Mouse (Mus musculus) limb, embryonic 15.5 days (tissue): ENCODE data around the gene Grik4. TPM values are rescaled to one million over a fixed set of nuclear protein-coding genes. Genes with fewer than 3 reads are reported as not detected.

Experiments used
- ATAC-seq: fragments of 200-750 bp; cut with Nextera tagmentation; 2 replicates; pipeline ENCODE4 v1.8.0; 2017; ENCODE audit warnings: low read depth, moderate TSS enrichment; ENCODE audit not compliant: insufficient number of reproducible peaks, low FRiP score, low TSS enrichment
- H3K27ac ChIP-seq: fragments of 300-500 bp; sonication (generic); 2 replicates; pipeline ENCODE4 v1.5.1; 2015; ENCODE audit warnings: moderate library complexity, mild to moderate bottlenecking, inconsistent platforms
- H3K27me3 ChIP-seq: fragments of 300-500 bp; sonication (generic); 2 replicates; pipeline ENCODE4 v1.6.1; 2015; ENCODE audit warnings: inconsistent platforms
- H3K36me3 ChIP-seq: fragments of 300-500 bp; sonication (generic); 2 replicates; pipeline ENCODE4 v1.6.1; 2015; ENCODE audit warnings: inconsistent platforms
- H3K4me1 ChIP-seq: fragments of 300-500 bp; sonication (generic); 2 replicates; pipeline ENCODE4 v1.6.1; 2015; ENCODE audit warnings: inconsistent platforms
- H3K4me2 ChIP-seq: fragments of 300-500 bp; sonication (generic); 2 replicates; pipeline ENCODE4 v1.6.1; 2015; ENCODE audit warnings: mild to moderate bottlenecking, inconsistent platforms
- H3K4me3 ChIP-seq: fragments of 300-500 bp; sonication (generic); 2 replicates; pipeline ENCODE4 v1.5.1; 2015; ENCODE audit warnings: mild to moderate bottlenecking, inconsistent platforms
- H3K9ac ChIP-seq: fragments of 300-500 bp; sonication (generic); 2 replicates; pipeline ENCODE4 v1.6.1; 2015; ENCODE audit warnings: inconsistent platforms
- H3K9me3 ChIP-seq: fragments of 300-500 bp; sonication (generic); 2 replicates; pipeline ENCODE4 v1.6.1; 2016; ENCODE audit warnings: inconsistent platforms
- WGBS: fragments of 180-500 bp; shearing (Covaris S2); methylation state at CpG from one replicate; pipeline ENCODE4 v1.1.7; 2015; 5-methylcytosine and 5-hydroxymethylcytosine counted together
- polyA plus RNA-seq: library from polyadenylated mRNA; unstranded; fragments of >200 nt; fragmentation: Nextera tagmentation; extraction: Ambion mirVana; gene quantifications from 2 replicates; pipeline ENCODE4 v1.2.1, GENCODE M21; 2015

The Grik4 gene
- polyA plus RNA-seq, 1 experiment from 2014 or later: 1.4 TPM

DNA sequence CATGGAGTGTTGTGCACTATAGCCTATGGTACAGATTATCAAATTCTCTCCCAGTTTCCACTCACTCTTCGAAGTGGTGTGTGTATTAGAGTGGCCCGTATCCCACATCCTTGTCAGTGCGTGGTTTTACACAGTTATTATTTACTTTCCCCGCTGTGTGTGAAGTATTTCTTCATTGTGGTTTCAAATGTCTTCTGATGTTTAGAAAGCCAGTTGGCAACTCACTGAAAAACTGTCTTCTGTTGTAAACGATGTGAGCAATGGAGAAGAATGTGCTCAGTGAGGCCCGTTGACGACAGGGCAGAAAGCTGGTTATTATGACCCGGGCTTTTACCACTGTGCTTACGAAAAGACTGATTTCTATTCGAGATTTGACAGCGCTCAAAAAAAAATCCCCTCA, 439.7 kb downstream of the Grik4 start:
- no peaks in the 10 kb centered on the region for H3K9me3 ChIP-seq
- H3K4me1 ChIP-seq: no peaks in the 10 kb centered on the region
- H3K27me3 ChIP-seq: no peaks in the 10 kb centered on the region
- H3K27ac ChIP-seq: no peak overlapping the region
- H3K4me2 ChIP-seq: no peak overlapping the region
- no peak for ATAC-seq
- H3K36me3 ChIP-seq: no peaks in the 10 kb centered on the region
- H3K4me3 ChIP-seq: no peak overlapping the region
- 63% methylated on average over 11 of the region's 11 CpGs for WGBS
- H3K9ac ChIP-seq: no peak overlapping the region

DNA sequence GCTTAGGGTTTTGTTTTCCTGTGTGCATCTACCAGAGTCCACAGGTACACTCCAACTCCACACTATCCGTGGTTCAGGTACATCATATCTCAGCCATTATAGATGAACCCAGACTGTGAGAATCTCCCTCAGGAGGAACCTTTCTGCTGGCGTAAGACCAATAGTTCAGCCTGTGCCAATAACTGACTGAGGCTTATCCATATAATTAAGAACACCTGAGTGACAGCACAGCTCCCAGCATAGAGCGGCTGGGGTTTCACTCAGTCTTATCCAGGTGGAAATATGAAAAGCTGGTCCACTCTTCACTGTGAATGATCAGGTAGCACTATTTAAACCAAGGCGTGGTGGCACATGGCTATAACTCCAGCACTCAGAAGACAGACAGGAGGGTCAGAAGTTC, 440.6 kb downstream of the Grik4 start:
- ATAC-seq: no peak
- no peak overlapping the region for H3K4me2 ChIP-seq
- H3K36me3 ChIP-seq: no peaks in the 10 kb centered on the region
- H3K4me3 ChIP-seq: no peak overlapping the region
- WGBS: 43% methylated on average over 4 of the region's 4 CpGs
- H3K27ac ChIP-seq: no peak overlapping the region
- no peaks in the 10 kb centered on the region for H3K9me3 ChIP-seq
- no peaks in the 10 kb centered on the region for H3K4me1 ChIP-seq
- no peaks in the 10 kb centered on the region for H3K27me3 ChIP-seq
- H3K9ac ChIP-seq: no peak overlapping the region

- no peak overlapping the region for H3K4me3 ChIP-seq
- no peaks in the 10 kb centered on the region for H3K27me3 ChIP-seq
- no peak for ATAC-seq
- H3K36me3 ChIP-seq: no peaks in the 10 kb centered on the region
- 0 out of 2 replicates have a peak, but pooled peaks cover 2% of the 10 kb centered on the region for H3K4me1 ChIP-seq
- no peak overlapping the region for H3K9ac ChIP-seq
- no peaks in the 10 kb centered on the region for H3K9me3 ChIP-seq
- H3K4me2 ChIP-seq: no peak overlapping the region
- no peak overlapping the region for H3K27ac ChIP-seq
- 79% methylated on average over 2 of the region's 2 CpGs for WGBS
Observed at GRCm38 (mm10) chr9:42496296-42496695, 448.0 kb downstream of the Grik4 start.

- Histone ChIP-seq H3K4me1 (0 out of 2 replicates have a peak, but pooled peaks cover 3% of the 10 kb centered on the region), H3K9ac (no peak overlapping the region), H3K4me2 (no peak overlapping the region), H3K27ac (no peak overlapping the region), H3K4me3 (no peak overlapping the region), H3K36me3 (no peaks in the 10 kb centered on the region), H3K9me3 (no peaks in the 10 kb centered on the region), H3K27me3 (no peaks in the 10 kb centered on the region)
- ATAC-seq: no peak
- 78% methylated on average over 9 of the region's 9 CpGs for WGBS
Observed at GRCm38 (mm10) chr9:42491780-42492179, 452.5 kb downstream of the Grik4 start.

- 62% methylated on average over 16 of the region's 16 CpGs for WGBS
- Histone ChIP-seq H3K4me2 (no peak overlapping the region), H3K36me3 (no peaks in the 10 kb centered on the region), H3K9ac (no peak overlapping the region), H3K4me3 (no peak overlapping the region), H3K4me1 (0 out of 2 replicates have a peak, but pooled peaks cover 3% of the 10 kb centered on the region), H3K9me3 (no peaks in the 10 kb centered on the region), H3K27ac (no peak overlapping the region), H3K27me3 (no peaks in the 10 kb centered on the region)
- ATAC-seq: no peak
Observed at GRCm38 (mm10) chr9:42490589-42491382, 453.5 kb downstream of the Grik4 start.

- 95% methylated on average over 1 of the region's 1 CpGs for WGBS
- H3K27me3 ChIP-seq: no peaks in the 10 kb centered on the region
Observed at GRCm38 (mm10) chr9:42488071-42488470, 456.2 kb downstream of the Grik4 start.

DNA sequence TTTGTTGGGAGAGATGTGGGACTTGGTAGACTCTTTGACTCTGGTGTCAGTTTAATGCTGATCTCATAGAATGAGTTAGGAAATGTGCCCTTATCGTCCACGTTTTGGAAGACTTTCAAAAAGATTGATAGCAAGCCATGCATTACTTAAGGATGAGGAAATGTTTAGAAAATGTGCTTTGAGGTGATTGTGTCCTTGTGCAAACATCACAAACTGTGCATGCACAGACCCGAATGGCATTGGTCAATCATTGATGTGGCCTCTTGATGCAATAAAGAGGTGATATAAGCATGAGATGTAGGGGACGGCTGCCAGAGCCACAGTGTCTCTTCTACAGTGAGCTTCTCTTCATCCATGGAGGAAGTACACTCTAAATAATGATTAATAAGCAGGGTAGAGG, 457.4 kb downstream of the Grik4 start:
- WGBS: 80% methylated on average over 4 of the region's 4 CpGs
- Histone ChIP-seq H3K36me3 (no peaks in the 10 kb centered on the region), H3K27ac (no peak overlapping the region), H3K4me3 (no peak overlapping the region), H3K27me3 (no peaks in the 10 kb centered on the region), H3K4me2 (no peak overlapping the region), H3K9ac (no peak overlapping the region), H3K9me3 (no peaks in the 10 kb centered on the region), H3K4me1 (0 out of 2 replicates have a peak, but pooled peaks cover 3% of the 10 kb centered on the region)
- no peak for ATAC-seq

More at GRCm38 (mm10) chr9:42488071-42488470, 456.2 kb downstream of the Grik4 start:
- no peak overlapping the region for H3K9ac ChIP-seq
- no peak overlapping the region for H3K4me2 ChIP-seq
- no peaks in the 10 kb centered on the region for H3K9me3 ChIP-seq
- H3K36me3 ChIP-seq: no peaks in the 10 kb centered on the region
- ATAC-seq: no peak
- H3K27ac ChIP-seq: no peak overlapping the region
- H3K4me1 ChIP-seq: 0 out of 2 replicates have a peak, but pooled peaks cover 3% of the 10 kb centered on the region
- no peak overlapping the region for H3K4me3 ChIP-seq

DNA sequence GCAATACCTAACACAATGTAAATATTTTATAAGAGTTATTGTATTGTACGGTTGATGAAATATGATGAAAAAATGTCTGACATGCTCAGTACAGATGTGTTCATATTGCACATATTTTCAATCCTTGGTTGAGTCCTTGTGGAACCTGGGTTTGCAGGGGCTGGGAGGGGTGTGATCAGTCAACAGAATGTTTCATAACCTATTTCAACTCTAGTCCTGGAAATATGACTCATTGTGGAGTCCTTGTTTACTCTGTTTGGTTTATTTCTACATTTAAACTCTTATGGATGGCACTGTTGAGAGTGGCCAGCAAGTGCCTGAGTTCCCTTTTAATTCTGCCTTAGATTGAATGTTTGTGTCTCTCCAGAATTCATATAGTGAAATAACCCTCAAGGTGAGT, 459.6 kb downstream of the Grik4 start:
- H3K4me3 ChIP-seq: no peak overlapping the region
- H3K4me2 ChIP-seq: no peak overlapping the region
- H3K27me3 ChIP-seq: no peaks in the 10 kb centered on the region
- H3K27ac ChIP-seq: no peak overlapping the region
- H3K9ac ChIP-seq: no peak overlapping the region
- ATAC-seq: no peak
- no peaks in the 10 kb centered on the region for H3K9me3 ChIP-seq
- H3K36me3 ChIP-seq: no peaks in the 10 kb centered on the region
- H3K4me1 ChIP-seq: no peaks in the 10 kb centered on the region
- 85% methylated on average over 1 of the region's 1 CpGs for WGBS

GRCm38 (mm10) chr9:42482944-42483343, 461.3 kb downstream of the Grik4 start:
- H3K9ac ChIP-seq: no peak overlapping the region

DNA sequence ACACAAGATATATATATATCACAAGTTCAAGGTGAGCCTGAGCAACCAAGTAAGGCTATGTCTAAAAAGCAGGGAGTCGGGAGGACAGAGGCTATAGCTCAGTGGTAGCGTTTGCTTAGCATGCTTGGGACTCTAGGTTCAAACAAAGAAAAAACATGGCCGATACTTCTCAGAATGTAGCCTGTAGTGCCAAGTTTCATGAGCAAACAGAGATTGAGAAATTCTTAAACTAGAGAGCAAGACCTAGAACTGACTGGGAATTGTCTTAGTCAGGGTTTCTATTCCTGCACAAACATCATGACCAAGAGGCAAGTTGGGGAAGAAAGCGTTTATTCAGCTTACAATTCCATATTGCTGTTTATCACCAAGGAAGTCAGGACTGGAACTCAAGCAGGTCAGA, 468.1 kb downstream of the Grik4 start:
- H3K27ac ChIP-seq: no peak overlapping the region
- no peaks in the 10 kb centered on the region for H3K27me3 ChIP-seq
- H3K9me3 ChIP-seq: no peaks in the 10 kb centered on the region
- no peak overlapping the region for H3K9ac ChIP-seq
- no peak for ATAC-seq
- H3K4me1 ChIP-seq: peaks cover 3% of the 10 kb centered on the region
- 83% methylated on average over 4 of the region's 4 CpGs for WGBS
- H3K4me2 ChIP-seq: no peak overlapping the region
- H3K4me3 ChIP-seq: no peak overlapping the region
- no peaks in the 10 kb centered on the region for H3K36me3 ChIP-seq

More at GRCm38 (mm10) chr9:42482944-42483343, 461.3 kb downstream of the Grik4 start:
- Histone ChIP-seq H3K4me1 (no peaks in the 10 kb centered on the region), H3K4me3 (no peak overlapping the region), H3K36me3 (no peaks in the 10 kb centered on the region), H3K27ac (no peak overlapping the region), H3K27me3 (no peaks in the 10 kb centered on the region), H3K9me3 (no peaks in the 10 kb centered on the region), H3K4me2 (no peak overlapping the region)
- no peak for ATAC-seq
- WGBS: 79% methylated on average over 1 of the region's 1 CpGs

GRCm38 (mm10) chr9:42474244-42474643, 470.0 kb downstream of the Grik4 start:
- Histone ChIP-seq H3K27me3 (no peaks in the 10 kb centered on the region), H3K36me3 (peaks cover under 1% of the 10 kb centered on the region; the same call in 1 of the 2 replicates), H3K4me2 (no peak overlapping the region), H3K9me3 (no peaks in the 10 kb centered on the region), H3K4me1 (peaks cover 10% of the 10 kb centered on the region), H3K9ac (no peak overlapping the region), H3K27ac (no peak overlapping the region), H3K4me3 (no peak overlapping the region)
- ATAC-seq: no peak
- 84% methylated on average over 8 of the region's 8 CpGs for WGBS

DNA sequence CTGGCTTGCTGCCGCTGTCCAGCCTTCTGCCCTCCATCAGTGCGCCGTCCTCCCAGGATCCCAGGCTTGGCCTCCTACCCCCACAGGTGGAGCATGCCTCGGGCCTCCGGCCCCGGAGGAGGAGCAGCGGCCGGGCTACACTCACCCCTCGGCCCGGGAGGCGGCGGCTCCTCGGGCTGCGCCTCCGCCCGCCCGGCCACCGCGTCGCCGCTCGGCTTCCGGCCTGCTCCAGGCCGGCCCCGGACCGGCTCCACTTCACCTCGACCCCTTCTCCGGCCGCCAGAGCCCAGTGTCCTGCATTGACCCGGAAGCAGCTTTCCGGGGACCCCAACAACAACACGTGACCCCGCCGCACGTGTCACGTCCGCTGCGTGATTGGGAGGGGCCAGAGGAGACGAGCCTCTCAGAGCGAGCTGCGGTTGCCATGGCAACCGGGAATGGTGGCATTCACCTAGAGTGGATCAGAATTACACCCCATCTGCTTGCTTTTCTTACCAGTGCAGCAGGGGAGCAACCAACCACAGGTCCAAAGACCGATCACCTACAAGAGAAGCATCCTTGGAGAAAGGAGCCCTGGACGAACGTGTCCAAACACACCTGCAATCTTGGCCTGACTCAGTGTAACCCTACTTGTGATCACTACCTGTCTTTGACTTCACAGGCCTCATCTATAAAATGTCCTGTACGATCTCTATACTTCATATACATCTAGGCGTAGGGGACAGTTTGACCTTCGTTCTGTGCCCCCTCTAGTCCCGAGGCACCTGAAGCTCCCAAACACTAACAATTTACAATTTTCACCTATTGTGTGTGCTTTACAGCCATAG, 472.2 kb downstream of the Grik4 start:
- Histone ChIP-seq H3K4me1 (peaks cover 10% of the 10 kb centered on the region), H3K36me3 (peaks cover 5% of the 10 kb centered on the region; the same call in 1 of the 2 replicates), H3K4me3 (peak overlapping the region; percentile 88), H3K27me3 (no peaks in the 10 kb centered on the region), H3K9ac (peak overlapping the region; percentile 83), H3K4me2 (peak overlapping the region; percentile 77), H3K27ac (peak overlapping the region; percentile 75), H3K9me3 (no peaks in the 10 kb centered on the region)
- ATAC-seq: peak; percentile 81
- 6% methylated on average over 49 of the region's 49 CpGs for WGBS
